Mouse (Mus musculus) neutrophil, adult 65 days (primary cell): ENCODE results near the gene Wdr54. TPM values are rescaled to one million over a fixed set of nuclear protein-coding genes. Genes with fewer than 3 reads are reported as not detected.

Experiments used
- total RNA-seq: library from RNA; stranded (reverse); gene quantifications from 2 replicates; pipeline ENCODE4 v1.2.4, GENCODE M21; 2023

The Wdr54 gene
- not detected in 2 replicates for total RNA-seq

DNA sequence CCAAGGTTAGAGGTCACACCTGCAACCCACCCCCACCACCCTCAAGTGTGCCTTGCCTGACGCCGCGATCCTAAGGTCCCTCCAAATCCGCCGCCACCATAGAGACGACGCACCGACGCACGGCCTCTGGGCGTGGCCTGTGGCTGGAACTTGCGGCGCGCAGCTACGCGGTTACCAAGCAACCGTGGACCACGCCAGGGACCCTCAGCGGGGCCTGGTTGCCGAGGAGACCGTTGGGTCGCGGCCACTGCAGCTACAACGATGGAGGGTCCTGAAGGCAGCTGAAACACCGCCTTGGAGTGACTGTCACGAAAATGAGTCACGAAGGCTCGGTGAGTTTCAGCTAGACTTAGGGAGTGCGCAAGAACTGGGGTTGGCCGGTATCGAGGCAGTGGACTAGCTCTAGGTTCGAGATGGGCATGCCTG is at the start of gene Wdr54, which contains the start of gene 1700003E16Rik:
Wdr54 (minus strand) TSS at position 139 of the 426 bp plus-strand sequence.
1700003E16Rik (plus strand) TSS at position 146 of the 426 bp plus-strand sequence.

DNA sequence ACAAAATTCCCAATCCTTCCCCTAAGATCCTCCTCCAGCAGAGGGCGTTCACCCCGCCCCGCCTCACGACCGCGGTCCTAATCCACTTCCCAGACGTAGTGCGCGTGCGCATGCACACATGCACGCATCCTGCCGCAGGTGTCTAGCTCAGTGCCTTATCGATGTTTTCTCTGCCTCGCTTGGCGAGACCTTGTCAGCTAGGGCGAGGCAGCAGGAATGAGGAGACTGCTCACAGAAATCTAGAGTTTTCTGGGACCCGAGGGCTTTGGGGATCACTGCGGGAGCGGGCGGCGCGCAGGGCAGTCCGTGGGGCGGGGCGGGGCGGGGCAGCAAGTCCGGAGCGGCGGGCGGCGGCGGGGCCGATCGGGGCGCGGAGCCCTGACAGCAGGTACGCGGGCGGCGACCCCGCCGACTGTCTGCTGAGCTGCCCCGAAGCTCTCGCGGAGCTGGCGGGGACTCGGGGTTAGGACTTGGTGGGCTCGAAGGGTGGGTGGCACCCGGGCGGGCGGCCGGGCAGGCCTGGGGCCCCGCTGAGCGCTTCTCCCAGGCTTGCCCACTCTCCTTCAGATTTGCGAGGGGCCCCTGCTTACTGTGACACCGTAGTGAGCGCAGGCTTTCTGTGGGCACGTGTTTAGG is 9.5 kb upstream of the Wdr54 start, which contains the start of gene Dctn1:
Dctn1 (plus strand) TSS at position 314 of the 636 bp plus-strand sequence.

GRCm38 (mm10) chr6:83134951-83135513 is 21.2 kb downstream of the Wdr54 start, which contains the start of gene Rtkn:
Gene Rtkn (plus strand): TSS chr6:83135463.

GRCm38 (mm10) chr6:83125331-83125730 is 30.9 kb downstream of the Wdr54 start, which contains the start of gene Ino80b:
Gene Ino80b (minus strand): TSS chr6:83125431.

GRCm38 (mm10) chr6:83120930-83121862 is 35.0 kb downstream of the Wdr54 start, which contains the start of gene Wbp1:
Gene Wbp1 (minus strand): TSS chr6:83121559.

GRCm38 (mm10) chr6:83115011-83115671 is 41.1 kb downstream of the Wdr54 start, which contains the start of gene Mogs:
Gene Mogs (plus strand): TSS chr6:83115496.

DNA sequence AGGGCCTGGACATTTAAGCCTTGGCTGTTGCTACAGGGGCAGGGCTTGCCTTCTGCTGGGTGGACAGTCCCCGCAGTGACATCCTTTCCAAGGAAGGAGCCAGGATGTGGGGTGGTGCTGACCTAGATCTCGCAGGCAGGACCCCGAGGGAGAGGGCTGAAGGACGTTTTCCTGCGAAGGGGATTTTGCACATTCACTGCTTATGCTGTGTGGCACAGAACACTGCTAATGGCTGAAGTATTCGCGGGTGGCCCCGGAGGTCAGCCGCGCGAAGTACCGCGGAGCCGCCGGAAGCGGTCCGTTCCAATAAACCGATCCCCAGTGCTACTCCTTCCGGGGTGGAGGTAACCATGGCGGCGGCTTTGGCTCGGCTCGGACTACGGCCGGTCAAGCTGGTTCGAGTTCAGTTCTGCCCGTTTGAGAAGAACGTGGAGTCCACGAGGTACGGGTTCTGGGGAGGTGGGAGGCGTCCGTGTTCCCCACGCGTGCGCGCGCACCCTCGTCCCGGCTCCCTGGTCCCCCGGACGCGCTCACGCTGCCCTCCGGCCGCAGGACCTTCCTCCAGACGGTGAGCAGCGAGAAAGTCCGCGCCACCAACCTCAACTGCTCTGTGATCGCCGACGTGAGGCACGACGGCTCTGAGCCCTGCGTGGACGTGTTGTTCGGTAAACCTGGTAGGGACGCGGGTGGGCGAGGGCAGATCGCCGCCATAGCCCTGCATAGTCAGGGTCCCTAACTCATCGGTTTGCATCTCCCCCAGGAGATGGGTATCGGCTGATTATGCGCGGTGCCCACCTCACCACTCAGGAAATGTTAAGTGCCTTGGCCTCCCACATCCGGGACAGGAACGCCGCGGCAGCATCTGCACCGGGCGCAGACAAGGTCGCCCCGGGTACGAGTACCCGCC is 47.2 kb downstream of the Wdr54 start, which contains the start of gene Mrpl53:
Mrpl53 (plus strand) TSS at position 279 of the 907 bp plus-strand sequence.

DNA sequence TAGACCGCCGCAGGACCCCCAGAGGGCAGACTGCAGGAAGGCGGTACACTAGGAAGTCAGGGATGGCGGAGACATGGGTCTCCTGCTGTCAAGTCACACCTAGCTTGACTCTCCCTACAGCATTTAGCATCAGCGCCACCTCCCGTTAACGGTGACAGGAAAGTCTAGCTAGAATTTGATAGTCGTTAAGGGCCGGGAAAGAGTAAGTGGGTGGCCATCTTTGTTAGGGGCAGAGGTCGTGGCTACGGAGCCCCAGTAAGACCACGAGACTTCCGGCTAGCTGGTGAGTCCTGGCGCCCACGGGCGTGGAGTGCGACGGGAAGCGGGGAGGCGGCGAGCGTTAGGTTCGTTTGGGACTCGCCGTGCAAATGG is 54.9 kb downstream of the Wdr54 start, which contains the start of the genes Ccdc142 and Gm42688:
Ccdc142 (plus strand) TSS at position 286 of the 372 bp plus-strand sequence.
Gm42688 (plus strand) TSS at position 302 of the 372 bp plus-strand sequence.

Other genes with a start within 250 kb of the Wdr54 start
- 24.2 and 37.5 TPM in 2 replicates for gene Sema4f, start 216.6 kb downstream of the Wdr54 start, total RNA-seq
- gene M1ap, start 209.5 kb downstream of the Wdr54 start, total RNA-seq, result 2.1 and 3.1 TPM in 2 replicates
- 23.0 and 23.7 TPM in 2 replicates for gene Dok1, start 122.9 kb downstream of the Wdr54 start, total RNA-seq
- gene Loxl3, start 122.2 kb downstream of the Wdr54 start, total RNA-seq, result 0.86 and 1.0 TPM in 2 replicates
- gene Aup1, start 101.9 kb downstream of the Wdr54 start, total RNA-seq, result 213 and 248 TPM in 2 replicates
- 28.7 and 51.2 TPM in 2 replicates for gene Htra2, start 101.1 kb downstream of the Wdr54 start, total RNA-seq
- gene Dqx1, start 98.6 kb downstream of the Wdr54 start, total RNA-seq, result 4.4 and 7.9 TPM in 2 replicates
- not detected in 2 replicates for gene Tlx2, start 86.1 kb downstream of the Wdr54 start, total RNA-seq
- gene Pcgf1, start 78.5 kb downstream of the Wdr54 start, total RNA-seq, result 13.1 and 13.9 TPM in 2 replicates
- gene Lbx2, start 70.0 kb downstream of the Wdr54 start, total RNA-seq, result not detected in 2 replicates
- gene Ccdc142, start 54.8 kb downstream of the Wdr54 start, total RNA-seq, result 4.2 and 4.8 TPM in 2 replicates
- 3.2 and 4.4 TPM in 2 replicates for gene Gm42688, start 54.8 kb downstream of the Wdr54 start, total RNA-seq
- 19.1 and 19.8 TPM in 2 replicates for gene Mrpl53, start 47.4 kb downstream of the Wdr54 start, total RNA-seq
- gene Mogs, start 40.9 kb downstream of the Wdr54 start, total RNA-seq, result 18.9 and 25.1 TPM in 2 replicates
- gene Wbp1, start 34.8 kb downstream of the Wdr54 start, total RNA-seq, result 26.7 and 32.6 TPM in 2 replicates
- 16.4 TPM in 2 replicates for gene Ino80b, start 31.0 kb downstream of the Wdr54 start, total RNA-seq
- 0.66 TPM in 1 of 2 replicates, not detected in the other for gene Rtkn, start 20.9 kb downstream of the Wdr54 start, total RNA-seq
- not detected in 2 replicates for gene 1700003E16Rik, start within 50 bp of the Wdr54 start, total RNA-seq
- gene Dctn1, start 9.5 kb upstream of the Wdr54 start, total RNA-seq, result 91.8 and 114 TPM in 2 replicates
- not detected in 2 replicates for gene Slc4a5, start 63.4 kb upstream of the Wdr54 start, total RNA-seq
- 18.4 and 19.1 TPM in 2 replicates for gene Mthfd2, start 169.5 kb upstream of the Wdr54 start, total RNA-seq
- 180 and 209 TPM in 2 replicates for gene Mob1a, start 169.6 kb upstream of the Wdr54 start, total RNA-seq
- 9.3 and 11.1 TPM in 2 replicates for gene Bola3, start 192.8 kb upstream of the Wdr54 start, total RNA-seq